Mouse (Mus musculus) cerebellum, postnatal 4 days (tissue): Measurements from ENCODE around the gene Il22ra1.
A peak's percentile ranks its signal among the peaks of the same experiment; 100 is the strongest.

Source experiments
- DNase-seq, 2 experiments: peaks; one replicate each; pipeline ENCODE4 v3.0.0; 2022; ENCODE audit warnings: low spot score in 2 of 2, mixed read lengths in 1 of 2

Il22ra1 gene

GRCm38 (mm10) chr4:135733901-135734300 is 5.9 kb downstream of the Il22ra1 start:
- DNase-seq: no peak

- no peak for DNase-seq
These were observed 8.9 kb downstream of the Il22ra1 start for GRCm38 (mm10) chr4:135736903-135737302.

GRCm38 (mm10) chr4:135738237-135738636 is 10.3 kb downstream of the Il22ra1 start:
- DNase-seq: no peak

GRCm38 (mm10) chr4:135739148-135739547 is 11.2 kb downstream of the Il22ra1 start:
- no peak for DNase-seq

GRCm38 (mm10) chr4:135739672-135740071 is 11.7 kb downstream of the Il22ra1 start:
- no peak for DNase-seq

- DNase-seq: no peak
These were observed 15.5 kb downstream of the Il22ra1 start for GRCm38 (mm10) chr4:135743520-135743919.

- no peak for DNase-seq
These were observed 16.9 kb downstream of the Il22ra1 start for GRCm38 (mm10) chr4:135744726-135745448.

- no peak for DNase-seq
These were observed 17.6 kb downstream of the Il22ra1 start for GRCm38 (mm10) chr4:135745613-135746012.

- DNase-seq: no peak
These were observed 22.9 kb downstream of the Il22ra1 start for GRCm38 (mm10) chr4:135750896-135751295.

- no peak for DNase-seq
These were observed 24.3 kb downstream of the Il22ra1 start for GRCm38 (mm10) chr4:135752106-135752778.

GRCm38 (mm10) chr4:135752779-135753164 is 24.8 kb downstream of the Il22ra1 start:
- DNase-seq: no peak

GRCm38 (mm10) chr4:135758331-135758730 is 30.4 kb downstream of the Il22ra1 start:
- no peak for DNase-seq

GRCm38 (mm10) chr4:135758825-135759224 is 30.9 kb downstream of the Il22ra1 start:
- no peak for DNase-seq

- DNase-seq: no peak
These were observed 31.5 kb downstream of the Il22ra1 start, which contains the start of gene Myom3 for GRCm38 (mm10) chr4:135759356-135759976. Gene Myom3, plus strand, starts transcription at chr4:135759715.

- DNase-seq: no peak
These were observed 33.1 kb downstream of the Il22ra1 start for GRCm38 (mm10) chr4:135761048-135761447.

GRCm38 (mm10) chr4:135761569-135761968 is 33.6 kb downstream of the Il22ra1 start:
- no peak for DNase-seq

- peak in 1 of 2 experiments; percentile 64 for DNase-seq
These were observed 34.4 kb downstream of the Il22ra1 start for GRCm38 (mm10) chr4:135762251-135762906.

GRCm38 (mm10) chr4:135764700-135765099 is 36.7 kb downstream of the Il22ra1 start:
- DNase-seq: no peak

- DNase-seq: no peak
These were observed 37.7 kb downstream of the Il22ra1 start for GRCm38 (mm10) chr4:135765707-135766106.

- no peak for DNase-seq
These were observed 39.0 kb downstream of the Il22ra1 start for GRCm38 (mm10) chr4:135766976-135767375.

- peak in 1 of 2 experiments; percentile 45 for DNase-seq
These were observed 40.9 kb downstream of the Il22ra1 start for GRCm38 (mm10) chr4:135768572-135769526.
